Mouse (Mus musculus) urinary bladder, postnatal 10 days (tissue): ENCODE data around the gene Ldha.
A peak's percentile ranks its signal among the peaks of the same experiment; 100 is the strongest.

ENCODE experiments used
- DNase-seq: peaks from one replicate; pipeline ENCODE4 v3.0.0; 2022; ENCODE audit warnings: low spot score

Gene Ldha

GRCm38 (mm10) chr7:46838104-46838671 lies 3.1 kb upstream of the Ldha start:
- no peak for DNase-seq

- DNase-seq: no peak
Measured at GRCm38 (mm10) chr7:46838891-46839302, 2.4 kb upstream of the Ldha start.

DNA sequence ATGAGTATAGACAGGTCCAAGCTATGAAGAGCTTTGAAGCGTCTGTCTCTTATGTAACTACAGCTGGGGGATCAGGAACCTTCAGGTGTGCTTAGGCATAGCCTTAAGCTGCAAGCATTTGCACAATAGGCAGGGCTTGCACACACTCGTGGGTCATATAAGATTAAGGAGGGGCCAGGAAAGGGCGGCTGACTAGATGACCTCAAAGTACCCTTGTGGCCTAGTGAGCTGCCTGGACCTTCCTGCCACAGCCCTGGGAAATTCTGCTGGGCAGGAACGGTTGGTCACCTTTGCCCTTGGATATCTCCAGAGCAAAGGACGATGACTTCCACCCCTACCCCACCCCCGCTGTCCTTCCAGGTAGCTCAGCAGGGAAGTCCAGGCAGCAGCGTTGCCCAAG lies 1.8 kb upstream of the Ldha start:
- no peak for DNase-seq

GRCm38 (mm10) chr7:46839861-46840260 lies 1.4 kb upstream of the Ldha start:
- DNase-seq: no peak

DNA sequence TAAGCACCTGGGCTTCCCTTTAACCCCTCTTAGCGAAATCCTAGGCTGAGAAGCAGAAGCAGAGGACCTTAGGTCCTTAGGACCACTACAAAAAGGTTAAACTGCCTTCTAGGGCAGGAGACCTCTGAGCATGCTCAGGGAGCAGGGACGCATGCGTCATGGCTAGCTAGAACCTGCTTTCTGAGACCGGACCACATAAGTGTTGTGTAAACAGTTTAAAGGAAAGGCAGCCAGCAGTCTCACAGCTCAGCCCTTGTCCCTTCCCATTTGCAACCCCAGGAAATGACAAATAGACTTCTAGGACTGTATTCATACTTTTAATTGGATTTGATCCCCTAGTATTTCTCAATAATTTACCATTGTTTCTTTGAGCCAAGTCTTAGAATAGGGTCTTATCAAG lies 949 bp upstream of the Ldha start:
- DNase-seq: no peak

DNA sequence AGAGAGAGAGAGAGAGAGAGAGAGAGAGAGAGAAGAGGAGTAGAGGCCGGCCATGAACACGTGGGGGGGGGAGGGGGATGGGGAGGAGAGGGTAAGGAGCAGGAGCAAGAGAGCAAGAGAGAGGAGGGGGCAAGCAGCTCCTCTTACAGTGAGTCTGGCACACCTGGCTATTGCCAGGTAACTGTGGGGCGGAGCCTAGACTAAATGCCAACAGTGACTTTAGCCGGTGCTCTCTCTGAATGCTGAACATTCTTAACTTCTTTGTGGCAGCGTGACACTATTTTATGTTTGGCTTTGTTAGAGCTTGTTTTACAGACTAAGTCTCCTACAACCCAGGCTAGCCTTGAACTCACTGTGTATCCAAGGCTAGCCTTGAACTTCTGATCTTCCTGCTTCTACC lies 1.0 kb downstream of the Ldha start:
- no peak for DNase-seq

- no peak for DNase-seq
Measured at GRCm38 (mm10) chr7:46843576-46843975, 2.3 kb downstream of the Ldha start.

- DNase-seq: peak; percentile 87
Measured at GRCm38 (mm10) chr7:46845211-46845977, 4.1 kb downstream of the Ldha start.

DNA sequence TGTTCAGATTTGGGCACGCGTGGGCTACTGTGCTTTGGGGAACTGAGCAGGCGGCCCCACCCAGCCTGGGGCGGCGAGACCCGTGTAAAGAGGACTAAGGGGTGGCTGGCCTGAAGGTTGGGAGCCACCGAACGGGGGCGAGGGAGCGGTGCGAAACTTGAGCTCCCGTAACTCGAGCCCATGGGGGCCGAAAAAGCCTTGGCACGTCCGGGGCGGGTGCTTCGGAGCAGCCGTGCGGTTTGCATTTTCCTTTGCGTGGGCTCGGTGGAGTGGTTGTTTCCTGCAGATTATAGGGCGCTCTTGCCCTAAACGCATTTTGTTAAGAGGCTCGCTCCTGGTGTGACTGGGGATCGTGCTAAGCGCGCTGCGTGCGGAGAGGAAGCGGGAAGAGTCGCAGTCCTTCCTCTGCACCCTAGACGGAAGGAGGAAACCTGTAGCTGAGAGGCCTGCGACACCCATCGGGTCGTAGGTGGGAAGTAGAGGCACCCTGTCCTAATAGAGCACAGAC lies 4.8 kb downstream of the Ldha start:
- DNase-seq: no peak

- no peak for DNase-seq
Measured at GRCm38 (mm10) chr7:46846486-46847244, 5.4 kb downstream of the Ldha start.

GRCm38 (mm10) chr7:46849287-46849686 lies 8.0 kb downstream of the Ldha start:
- DNase-seq: no peak

DNA sequence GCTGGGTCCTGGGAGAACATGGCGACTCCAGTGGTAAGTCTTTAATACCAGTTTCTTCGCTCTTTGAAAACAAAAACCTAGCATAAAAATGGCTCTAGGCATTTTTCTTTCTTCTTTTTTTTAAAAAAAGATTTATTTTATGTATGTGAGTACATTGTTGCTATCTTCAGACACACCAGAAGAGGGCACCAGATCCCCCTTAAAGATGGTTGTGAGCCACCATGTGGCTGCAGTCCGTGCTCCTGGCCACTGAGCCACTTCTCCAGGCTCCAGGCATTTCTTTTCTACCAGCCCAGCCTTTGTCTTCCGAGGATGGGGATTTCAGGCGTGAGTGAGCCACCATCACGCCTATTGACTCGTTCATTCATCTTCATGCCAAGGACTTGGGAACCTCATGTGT lies 9.8 kb downstream of the Ldha start:
- DNase-seq: no peak

GRCm38 (mm10) chr7:46852666-46853065 lies 11.4 kb downstream of the Ldha start:
- no peak for DNase-seq

GRCm38 (mm10) chr7:46853365-46853764 lies 12.1 kb downstream of the Ldha start:
- no peak for DNase-seq

- DNase-seq: no peak
Measured at GRCm38 (mm10) chr7:46855866-46856560, 14.7 kb downstream of the Ldha start.

DNA sequence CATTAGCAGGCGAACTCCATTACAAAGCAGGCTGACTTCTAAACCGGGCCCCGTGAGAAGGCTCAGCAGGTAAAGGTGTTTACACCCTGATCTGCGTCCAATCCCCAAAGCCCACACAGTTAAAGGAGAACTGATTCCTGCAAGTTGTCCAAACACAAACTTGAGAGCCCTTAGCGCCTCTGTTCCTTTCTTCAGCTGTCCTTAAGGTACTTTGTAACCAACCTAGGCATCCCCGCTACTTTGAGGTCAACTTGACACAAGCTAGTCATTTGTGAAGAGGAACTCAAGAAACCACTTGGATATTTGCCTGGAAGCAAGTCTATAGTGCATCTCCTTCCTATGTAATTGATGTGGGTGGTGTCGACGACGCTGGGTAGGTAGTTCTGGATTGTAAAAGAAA lies 16.2 kb downstream of the Ldha start:
- DNase-seq: no peak

- DNase-seq: no peak
Measured at GRCm38 (mm10) chr7:46859031-46859430, 17.8 kb downstream of the Ldha start.

DNA sequence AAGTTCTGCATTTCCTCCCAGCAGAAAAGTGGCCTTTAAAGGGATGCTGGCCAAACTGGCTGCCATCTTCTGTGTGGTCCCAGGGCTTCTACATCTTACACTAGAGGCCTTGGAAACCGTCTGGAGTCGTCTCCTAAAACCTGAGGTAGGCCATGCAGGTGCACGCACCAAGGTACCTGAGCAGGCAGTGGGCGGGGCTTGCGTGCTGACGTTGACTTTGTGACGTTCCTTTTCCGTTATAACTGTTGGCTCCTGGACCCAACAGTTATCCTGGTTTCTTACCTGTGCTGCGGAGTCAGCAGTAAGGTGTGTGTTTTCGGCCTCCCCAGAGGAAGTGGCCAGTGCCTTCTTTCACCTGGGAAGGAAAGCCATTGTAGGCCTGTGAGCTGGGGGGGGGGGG lies 19.7 kb downstream of the Ldha start, which contains the start of gene Ldhc:
TSS of gene Ldhc (plus strand) at position 208 of the 400 bp plus-strand sequence.
- no peak for DNase-seq

DNA sequence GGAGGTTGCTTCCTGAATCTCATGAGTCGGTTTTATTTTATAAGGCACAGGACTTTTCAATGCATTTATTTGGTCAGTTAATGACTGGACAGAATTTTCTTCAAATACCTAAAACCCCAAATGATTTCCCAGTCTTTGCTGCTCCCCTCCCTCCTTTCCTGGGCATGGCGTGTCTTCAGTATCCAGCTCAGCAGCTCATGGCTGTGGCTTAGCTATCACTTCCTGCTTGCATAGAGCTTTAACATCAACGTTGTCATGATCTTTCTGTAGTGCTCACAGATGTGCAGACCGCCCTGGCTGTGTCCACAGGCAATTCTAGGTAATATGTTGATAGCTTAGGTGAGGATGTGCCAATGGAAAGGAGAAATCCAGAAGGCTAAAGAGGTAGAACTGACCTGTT lies 30.7 kb downstream of the Ldha start:
- no peak for DNase-seq

GRCm38 (mm10) chr7:46876841-46877240 lies 35.6 kb downstream of the Ldha start:
- no peak for DNase-seq

DNA sequence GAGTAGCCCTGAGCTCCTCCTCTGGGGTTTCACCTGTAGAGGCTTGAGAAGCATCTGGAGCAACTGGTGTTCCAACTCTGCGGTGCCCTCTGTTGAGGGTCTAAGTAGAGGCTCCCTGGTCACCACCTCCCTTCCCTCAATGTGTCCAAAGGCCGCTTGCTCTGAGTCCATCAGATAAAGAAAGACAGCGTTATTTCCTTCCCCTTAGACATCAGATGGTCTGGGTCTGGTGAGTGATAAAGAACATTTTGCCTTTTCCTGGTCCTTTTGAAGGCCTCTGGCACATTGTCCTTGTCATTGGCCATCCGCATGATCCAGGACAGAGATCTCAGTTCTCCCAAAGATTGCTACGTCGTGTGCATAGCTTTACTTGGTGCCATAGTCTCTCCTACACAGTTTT lies 36.0 kb downstream of the Ldha start:
- no peak for DNase-seq

- DNase-seq: no peak
Measured at GRCm38 (mm10) chr7:46879851-46880250, 38.6 kb downstream of the Ldha start.
